7 mouse cellular contexts compared by ENCODE assay signal in genomic region chr11:43425824-43426413, GRCm38 (mm10). TPM values are rescaled to one million over a fixed set of nuclear protein-coding genes. Genes with fewer than 3 reads are reported as not detected.
DNase-seq lines count a peak whose midpoint lies in the region; ATAC-seq and TF ChIP-seq lines count a peak whose summit lies in the region.

Pttg1 (minus strand) TSS chr11:43426251.

- no peaks in the 10 kb centered on the region for H3K27me3 ChIP-seq in embryonic facial prominence, embryonic 12.5 days
- no peaks in the 10 kb centered on the region for H3K27me3 ChIP-seq in limb, embryonic 12.5 days
- no peaks in the 10 kb centered on the region for H3K27me3 ChIP-seq in midbrain, embryonic 15.5 days (replicated peaks)
- H3K27me3 ChIP-seq in spleen, adult 2 months (ENCODE audit: control insufficient read depth, insufficient read depth, low read length), result no peaks in the 10 kb centered on the region

- 0 out of 2 replicates have a peak within 1 kb of the TSS, but pooled peaks have one; percentile 57 for H3K27ac ChIP-seq in embryonic facial prominence, embryonic 12.5 days
- H3K27ac ChIP-seq in limb, embryonic 12.5 days, result peak within 1 kb of the TSS; percentile 64
- H3K27ac ChIP-seq in midbrain, embryonic 15.5 days, result no peak within 1 kb of the TSS
- H3K27ac ChIP-seq in spleen, adult 2 months (ENCODE audit: insufficient read depth, low read length), result peak within 1 kb of the TSS; percentile 63

- peaks cover 6% of the 10 kb centered on the region; the same call in 1 of the 2 replicates for H3K4me1 ChIP-seq in embryonic facial prominence, embryonic 12.5 days
- peaks cover 3% of the 10 kb centered on the region; the same call in 1 of the 2 replicates for H3K4me1 ChIP-seq in limb, embryonic 12.5 days (replicated peaks)
- peaks cover 8% of the 10 kb centered on the region for H3K4me1 ChIP-seq in midbrain, embryonic 15.5 days
- no peaks in the 10 kb centered on the region; the same call in 1 of the 2 replicates for H3K4me1 ChIP-seq in spleen, adult 2 months (ENCODE audit: control insufficient read depth, insufficient read depth, insufficient read length)

- DNase-seq in adrenal gland, postnatal 25 days, result peak; percentile 79
- peak; percentile 99 for DNase-seq in heart, adult 11 months
- peak; percentile 85 for DNase-seq in kidney, adult 18-20 months
- DNase-seq in spleen, adult 2 months (ENCODE audit: low read depth in 1 of 2, low spot score in 2 of 2), result peak; percentile 79 to 82

- H3K9ac ChIP-seq in embryonic facial prominence, embryonic 12.5 days, result peak within 1 kb of the TSS; percentile 58
- peak within 1 kb of the TSS; percentile 60 for H3K9ac ChIP-seq in limb, embryonic 12.5 days (replicated peaks)
- peak within 1 kb of the TSS; percentile 58 for H3K9ac ChIP-seq in midbrain, embryonic 15.5 days

- ATAC-seq in embryonic facial prominence, embryonic 12.5 days (ENCODE audit: insufficient number of reproducible peaks, insufficient read depth, low FRiP score, low TSS enrichment), result peak; percentile 95
- peak; percentile 90 for ATAC-seq in limb, embryonic 12.5 days (ENCODE audit: insufficient number of reproducible peaks, insufficient read depth, low FRiP score, low TSS enrichment, low read depth)
- peak; percentile 94 for ATAC-seq in midbrain, embryonic 15.5 days (replicated peaks)

- H3K4me3 ChIP-seq in embryonic facial prominence, embryonic 12.5 days, result peak within 1 kb of the TSS; percentile 61
- H3K4me3 ChIP-seq in limb, embryonic 12.5 days (replicated peaks), result peak within 1 kb of the TSS; percentile 56
- peak within 1 kb of the TSS; percentile 73 for H3K4me3 ChIP-seq in midbrain, embryonic 15.5 days
- H3K4me3 ChIP-seq in spleen, adult 2 months (ENCODE audit: extremely low read depth, insufficient read depth, insufficient read length), result peak within 1 kb of the TSS; percentile 66

- H3K9me3 ChIP-seq in embryonic facial prominence, embryonic 12.5 days, result no peaks in the 10 kb centered on the region
- H3K9me3 ChIP-seq in limb, embryonic 12.5 days, result no peaks in the 10 kb centered on the region
- no peaks in the 10 kb centered on the region for H3K9me3 ChIP-seq in midbrain, embryonic 15.5 days

- peaks cover 5% of the 10 kb centered on the region; the same call in 1 of the 2 replicates for H3K36me3 ChIP-seq in embryonic facial prominence, embryonic 12.5 days
- H3K36me3 ChIP-seq in limb, embryonic 12.5 days, result peaks cover 12% of the 10 kb centered on the region; the same call in 1 of the 2 replicates
- no peaks in the 10 kb centered on the region for H3K36me3 ChIP-seq in midbrain, embryonic 15.5 days (replicated peaks)
- peaks cover 3% of the 10 kb centered on the region; the same call in 1 of the 2 replicates for H3K36me3 ChIP-seq in spleen, adult 2 months (ENCODE audit: control insufficient read depth, insufficient read depth, low read length)

- 4% methylated on average over 26 of the region's 27 CpGs for WGBS in embryonic facial prominence, embryonic 12.5 days
- WGBS in limb, embryonic 12.5 days, result 3% methylated on average over 27 of the region's 27 CpGs
- WGBS in midbrain, embryonic 15.5 days, result 3% methylated on average over 27 of the region's 27 CpGs
- WGBS in spleen, adult 2 months, result 5% methylated on average over 27 of the region's 27 CpGs

- H3K4me2 ChIP-seq in embryonic facial prominence, embryonic 12.5 days (replicated peaks), result peak within 1 kb of the TSS; percentile 51
- H3K4me2 ChIP-seq in limb, embryonic 12.5 days, result peak within 1 kb of the TSS; percentile 53
- peak within 1 kb of the TSS; percentile 77 for H3K4me2 ChIP-seq in midbrain, embryonic 15.5 days

- no peak for TF ChIP-seq CTCF in spleen, adult 2 months (IDR thresholded peaks at IDR 0.05; ENCODE audit: extremely low read depth, insufficient read depth, insufficient read length, insufficient replicate concordance)

- peak; percentile 82 for TF ChIP-seq POLR2A in spleen, adult 2 months (IDR thresholded peaks at IDR 0.05; ENCODE audit: low read depth, low read length)

RNA-seq across cellular contexts. Expression of gene Pttg1, which starts in this region (rescaled TPM):
- 39.1 and 47.9 TPM in 2 replicates for total RNA-seq in adrenal gland, postnatal 25 days (2021)
- 101 and 105 TPM in 2 replicates for polyA plus RNA-seq in embryonic facial prominence, embryonic 12.5 days (2016; fragmentation: Nextera tagmentation; extraction: Ambion mirVana)
- 104 and 106 TPM in 2 replicates for polyA plus RNA-seq in limb, embryonic 12.5 days (2016; fragmentation: Nextera tagmentation; extraction: Ambion mirVana)
- polyA plus RNA-seq in midbrain, embryonic 15.5 days (2015; fragmentation: Nextera tagmentation; extraction: Ambion mirVana), result 37.4 and 43.8 TPM in 2 replicates
- 11.4 and 15.6 TPM in 2 replicates for polyA plus RNA-seq in spleen, adult 2 months (2012; rRNA removed)
